Mouse (Mus musculus): Measurements from ENCODE around the gene Nutm1.

- TF ChIP-seq HCFC1 (IDR thresholded peaks at IDR 0.05; ENCODE audit: borderline replicate concordance, insufficient read depth, low read length): no peak
- TF ChIP-seq ZNF384 (IDR thresholded peaks at IDR 0.05; ENCODE audit: low read depth, low read length): no peak
- TF ChIP-seq ZC3H11A (IDR thresholded peaks at IDR 0.05; ENCODE audit: borderline replicate concordance, low read depth, low read length): no peak
- no peak for TF ChIP-seq MAFK (IDR thresholded peaks at IDR 0.05; ENCODE audit: insufficient read depth, low read depth, low read length)
Measured at GRCm38 (mm10) chr2:112270011-112270410, 10.9 kb upstream of the Nutm1 start.
